Mouse (Mus musculus) ES-E14 (cell line): Measurements from ENCODE around the gene Hba-a2.
"Not testable (repeated sequence)": the region's sequence is repeated elsewhere in the genome, so short reads cannot be mapped to it uniquely, and the experiment has no call there.

Experiments
- CHD2 ChIP-seq: IDR thresholded peaks from 2 replicates; pipeline ENCODE4 v1.6.1; 2014; ENCODE audit warnings: mild to moderate bottlenecking, low read depth, low read length, inconsistent platforms
- HCFC1 ChIP-seq: IDR thresholded peaks from 2 replicates; pipeline ENCODE4 v1.6.1; 2012; ENCODE audit warnings: low read length, inconsistent platforms, borderline replicate concordance; ENCODE audit not compliant: insufficient read depth
- ZNF384 ChIP-seq: IDR thresholded peaks from 2 replicates; pipeline ENCODE4 v1.6.1; 2012; ENCODE audit warnings: low read depth, low read length, inconsistent platforms

DNA sequence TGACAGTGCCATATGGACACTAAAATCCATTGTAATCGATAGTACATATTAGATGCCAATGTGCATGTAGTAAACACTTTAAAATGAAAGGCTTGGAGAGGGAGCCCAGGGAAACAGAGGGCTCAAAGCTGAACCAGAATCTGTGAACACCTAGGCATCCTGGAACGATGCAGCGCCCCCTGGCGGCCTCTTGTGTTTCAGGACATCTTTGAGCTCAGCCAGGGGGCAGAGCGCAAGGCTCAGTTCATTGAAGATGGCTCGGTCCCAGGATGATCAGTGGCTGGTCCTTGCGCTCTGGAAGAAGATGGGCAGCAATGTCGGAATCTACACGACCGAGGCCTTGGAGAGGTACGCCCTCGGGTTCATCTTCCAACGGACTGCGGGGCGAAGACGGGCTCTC is 3.6 kb downstream of the Hba-a2 start, which contains the start of gene Hbq1a:
- not testable (repeated sequence) for TF ChIP-seq CHD2, HCFC1, ZNF384
